Mouse (Mus musculus) lung, postnatal 0 days (tissue): ENCODE data around the gene Olfr348.

Experiments
- CTCF ChIP-seq: IDR thresholded peaks from 2 replicates; pipeline ENCODE4 v1.5.1; 2016; ENCODE audit warnings: antibody characterized with exemption, mild to moderate bottlenecking
- EP300 ChIP-seq: IDR thresholded peaks from 2 replicates; pipeline ENCODE4 v1.6.1; 2016; ENCODE audit warnings: antibody characterized with exemption, mild to moderate bottlenecking, control low read depth

GRCm38 (mm10) chr2:36783976-36784375 is at the start of gene Olfr348:
- TF ChIP-seq CTCF (no peak), EP300 (no peak)
